8 mouse cellular contexts compared by ENCODE assay signal in the genomic region with DNA sequence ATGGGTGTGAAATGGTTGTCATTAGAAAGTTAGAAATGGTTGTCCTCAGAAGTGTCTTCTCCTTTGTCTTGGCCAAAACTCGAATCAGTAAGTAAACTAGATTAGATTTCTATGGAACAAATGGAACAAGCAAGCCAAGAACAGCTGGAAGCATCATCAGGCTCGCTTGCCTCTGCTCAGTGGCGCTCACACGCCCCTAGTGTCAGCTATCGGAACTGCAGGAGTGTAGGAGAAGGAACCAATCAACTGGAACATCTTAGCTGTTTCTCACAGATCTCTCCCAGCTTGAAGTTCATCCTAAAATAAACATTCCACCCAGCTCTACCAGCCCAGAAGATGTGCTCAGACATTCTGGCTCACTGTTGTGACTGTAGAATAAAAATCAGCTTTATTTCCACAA.
DNase-seq lines count a peak whose midpoint lies in the region; ATAC-seq and TF ChIP-seq lines count a peak whose summit lies in the region.

No protein-coding gene starts in this region.

- no peaks in the 10 kb centered on the region for H3K4me1 ChIP-seq in heart, embryonic 12.5 days (replicated peaks)
- H3K4me1 ChIP-seq in heart, postnatal 0 days (ENCODE audit: control insufficient read depth, insufficient read depth), result no peaks in the 10 kb centered on the region
- H3K4me1 ChIP-seq in stomach, postnatal 0 days (replicated peaks; ENCODE audit: control insufficient read depth, insufficient read depth), result no peaks in the 10 kb centered on the region

- no peaks in the 10 kb centered on the region for H3K9me3 ChIP-seq in heart, embryonic 12.5 days (replicated peaks)
- no peaks in the 10 kb centered on the region for H3K9me3 ChIP-seq in heart, postnatal 0 days (replicated peaks; ENCODE audit: control insufficient read depth, low read length)
- H3K9me3 ChIP-seq in stomach, postnatal 0 days (ENCODE audit: control insufficient read depth, low read length), result no peaks in the 10 kb centered on the region

- H3K4me2 ChIP-seq in heart, embryonic 12.5 days, result no peak overlapping the region
- H3K4me2 ChIP-seq in heart, postnatal 0 days (ENCODE audit: low read depth, low read length), result no peak overlapping the region
- H3K4me2 ChIP-seq in stomach, postnatal 0 days (replicated peaks; ENCODE audit: low read depth), result no peak overlapping the region

- no peaks in the 10 kb centered on the region for H3K36me3 ChIP-seq in heart, embryonic 12.5 days
- no peaks in the 10 kb centered on the region for H3K36me3 ChIP-seq in heart, postnatal 0 days (replicated peaks; ENCODE audit: control insufficient read depth, insufficient read depth, low read length)
- no peaks in the 10 kb centered on the region for H3K36me3 ChIP-seq in stomach, postnatal 0 days (ENCODE audit: control insufficient read depth, insufficient read depth, low read length)

- 9% methylated on average over 5 of the region's 5 CpGs for WGBS in heart, embryonic 12.5 days
- 6% methylated on average over 5 of the region's 5 CpGs for WGBS in heart, postnatal 0 days
- 8% methylated on average over 5 of the region's 5 CpGs for WGBS in stomach, postnatal 0 days

- peaks cover 4% of the 10 kb centered on the region; the same call in 1 of the 2 replicates for H3K27me3 ChIP-seq in heart, embryonic 12.5 days (replicated peaks)
- H3K27me3 ChIP-seq in heart, postnatal 0 days (ENCODE audit: control insufficient read depth, insufficient read depth, low read length), result no peaks in the 10 kb centered on the region
- H3K27me3 ChIP-seq in stomach, postnatal 0 days (ENCODE audit: control insufficient read depth, insufficient read depth, low read length), result no peaks in the 10 kb centered on the region

- no peak for ATAC-seq in heart, embryonic 12.5 days (ENCODE audit: insufficient number of reproducible peaks, low FRiP score)
- ATAC-seq in heart, postnatal 0 days (ENCODE audit: insufficient read depth, low read depth), result no peak
- peak; percentile 62 for ATAC-seq in monocyte, adult 5-6 weeks (replicated peaks; ENCODE audit: insufficient number of reproducible peaks, low FRiP score, low TSS enrichment, poor library complexity, severe bottlenecking)
- no peak for ATAC-seq in stomach, postnatal 0 days (ENCODE audit: low FRiP score, low TSS enrichment)

- DNase-seq in heart, adult 18-20 months, result peak; percentile 63 to 91
- DNase-seq in adrenal gland, adult (ENCODE audit: inconsistent age in 2 of 2, low spot score in 1 of 2), result peak; percentile 59 to 89
- DNase-seq in embryo, embryonic 10.5 days (ENCODE audit: low spot score), result peak; percentile 87
- peak; percentile 47 for DNase-seq in heart, postnatal 0 days (ENCODE audit: low spot score)
- DNase-seq in left cerebral cortex, adult 18-20 months (ENCODE audit: low spot score in 2 of 2), result peak; percentile 78 to 86
- peak; percentile 80 for DNase-seq in stomach, postnatal 0 days (ENCODE audit: low spot score)

- H3K4me3 ChIP-seq in heart, embryonic 12.5 days, result no peak overlapping the region
- H3K4me3 ChIP-seq in heart, postnatal 0 days (ENCODE audit: low read depth, low read length), result no peak overlapping the region
- H3K4me3 ChIP-seq in stomach, postnatal 0 days (ENCODE audit: low read depth, low read length), result no peak overlapping the region

- TF ChIP-seq EP300 in heart, postnatal 0 days (IDR thresholded peaks at IDR 0.05; ENCODE audit: low read depth), result no peak
- TF ChIP-seq EP300 in stomach, postnatal 0 days (optimal IDR thresholded peaks at IDR 0.05), result no peak

- TF ChIP-seq CTCF in heart, postnatal 0 days (IDR thresholded peaks at IDR 0.05; ENCODE audit: low read depth), result peak; percentile 89
- peak; percentile 96 for TF ChIP-seq CTCF in stomach, postnatal 0 days (IDR thresholded peaks at IDR 0.05; ENCODE audit: low read depth)

- no peak overlapping the region for H3K9ac ChIP-seq in heart, embryonic 12.5 days
- no peak overlapping the region for H3K9ac ChIP-seq in heart, postnatal 0 days (replicated peaks; ENCODE audit: low read depth, low read length)
- H3K9ac ChIP-seq in stomach, postnatal 0 days (ENCODE audit: low read length), result no peak overlapping the region

- no peak overlapping the region for H3K27ac ChIP-seq in heart, embryonic 12.5 days (ENCODE audit: poor library complexity, severe bottlenecking)
- no peak overlapping the region for H3K27ac ChIP-seq in heart, postnatal 0 days (ENCODE audit: low read depth)
- H3K27ac ChIP-seq in stomach, postnatal 0 days (replicated peaks), result no peak overlapping the region
